Mouse (Mus musculus): Measurements from ENCODE around the gene Orc3. TPM values are rescaled to one million over a fixed set of nuclear protein-coding genes. Genes with fewer than 3 reads are reported as not detected.

Orc3 gene
- total RNA-seq, 1 experiment = 72.9 TPM

GRCm38 (mm10) chr4:34555604-34556003 lies 59.1 kb downstream of the Orc3 start:
- in situ Hi-C loops (cut with MboI; ENCODE audit: low sequenced_read_pairs in 2 of 2, unreplicated experiment in 2 of 2) = no loop called here
- Histone ChIP-seq H3K9me3 (ENCODE audit: control insufficient read depth, insufficient read depth, low read depth, low read length) (no peaks in the 10 kb centered on the region), H3K4me1 (ENCODE audit: control insufficient read depth in 2 of 2, insufficient read depth in 2 of 2, low read length in 2 of 2, poor library complexity in 1 of 2) (peaks cover 3 to 18% of the 10 kb centered on the region in 2 experiments), H3K36me3 (ENCODE audit: control insufficient read depth, insufficient read depth, low read length, poor library complexity, severe bottlenecking) (peaks cover 2% of the 10 kb centered on the region; the same call in 1 of the 2 replicates), H3K9ac (ENCODE audit: insufficient read depth, low read depth, low read length, poor library complexity, severe bottlenecking) (no peak overlapping the region), H3K4me3 (ENCODE audit: insufficient read depth in 1 of 2, low read depth in 1 of 2, low read length in 2 of 2, poor library complexity in 1 of 2, severe bottlenecking in 1 of 2) (no peak overlapping the region), H3K27ac (ENCODE audit: insufficient read depth, low read depth, low read length, poor library complexity, severe bottlenecking) (no peak overlapping the region)
- TF ChIP-seq ZNF384 (IDR thresholded peaks at IDR 0.05; ENCODE audit: low read depth, low read length) (no peak), HCFC1 (IDR thresholded peaks at IDR 0.05; ENCODE audit: borderline replicate concordance, insufficient read depth, low read length) (no peak), ZC3H11A (IDR thresholded peaks at IDR 0.05; ENCODE audit: borderline replicate concordance, low read depth, low read length) (no peak), MAFK (IDR thresholded peaks at IDR 0.05; ENCODE audit: insufficient read depth, low read depth, low read length) (no peak), CHD2 (IDR thresholded peaks at IDR 0.05; ENCODE audit: low read depth, low read length) (no peak)
- no peak for DNase-seq (ENCODE audit: low read depth, low spot score)

- no peak overlapping the region for H3K9ac ChIP-seq (ENCODE audit: insufficient read depth, low read depth, low read length, poor library complexity, severe bottlenecking)
- H3K4me1 ChIP-seq (ENCODE audit: control insufficient read depth in 2 of 2, insufficient read depth in 2 of 2, low read length in 2 of 2, poor library complexity in 1 of 2) = peaks cover 3 to 18% of the 10 kb centered on the region in 2 experiments
- DNase-seq (ENCODE audit: low read depth, low spot score) = no peak
- peaks cover 2% of the 10 kb centered on the region; the same call in 1 of the 2 replicates for H3K36me3 ChIP-seq (ENCODE audit: control insufficient read depth, insufficient read depth, low read length, poor library complexity, severe bottlenecking)
- no peak overlapping the region for H3K27ac ChIP-seq (ENCODE audit: insufficient read depth, low read depth, low read length, poor library complexity, severe bottlenecking)
- TF ChIP-seq ZNF384 (IDR thresholded peaks at IDR 0.05; ENCODE audit: low read depth, low read length) (no peak), ZC3H11A (IDR thresholded peaks at IDR 0.05; ENCODE audit: borderline replicate concordance, low read depth, low read length) (no peak), MAFK (IDR thresholded peaks at IDR 0.05; ENCODE audit: insufficient read depth, low read depth, low read length) (no peak), HCFC1 (IDR thresholded peaks at IDR 0.05; ENCODE audit: borderline replicate concordance, insufficient read depth, low read length) (no peak), CHD2 (IDR thresholded peaks at IDR 0.05; ENCODE audit: low read depth, low read length) (no peak)
- H3K9me3 ChIP-seq (ENCODE audit: control insufficient read depth, insufficient read depth, low read depth, low read length) = no peaks in the 10 kb centered on the region
- no peak overlapping the region for H3K4me3 ChIP-seq (ENCODE audit: insufficient read depth in 1 of 2, low read depth in 1 of 2, low read length in 2 of 2, poor library complexity in 1 of 2, severe bottlenecking in 1 of 2)
- in situ Hi-C loops (cut with MboI; ENCODE audit: low sequenced_read_pairs in 2 of 2, unreplicated experiment in 2 of 2) = no loop called here
Measured at GRCm38 (mm10) chr4:34554596-34554995, 60.1 kb downstream of the Orc3 start.

GRCm38 (mm10) chr4:34551966-34552365 lies 62.8 kb downstream of the Orc3 start:
- DNase-seq (ENCODE audit: low read depth, low spot score) = no peak
- TF ChIP-seq ZC3H11A (IDR thresholded peaks at IDR 0.05; ENCODE audit: borderline replicate concordance, low read depth, low read length) (no peak), ZNF384 (IDR thresholded peaks at IDR 0.05; ENCODE audit: low read depth, low read length) (no peak), HCFC1 (IDR thresholded peaks at IDR 0.05; ENCODE audit: borderline replicate concordance, insufficient read depth, low read length) (no peak), CHD2 (IDR thresholded peaks at IDR 0.05; ENCODE audit: low read depth, low read length) (no peak), MAFK (IDR thresholded peaks at IDR 0.05; ENCODE audit: insufficient read depth, low read depth, low read length) (no peak)
- H3K9me3 ChIP-seq (ENCODE audit: control insufficient read depth, insufficient read depth, low read depth, low read length) = no peaks in the 10 kb centered on the region
- H3K9ac ChIP-seq (ENCODE audit: insufficient read depth, low read depth, low read length, poor library complexity, severe bottlenecking) = no peak overlapping the region; the same call in 1 of the 2 replicates
- in situ Hi-C loops (cut with MboI; ENCODE audit: low sequenced_read_pairs in 2 of 2, unreplicated experiment in 2 of 2) = no loop called here
- peaks cover 3 to 6% of the 10 kb centered on the region in 2 experiments for H3K4me1 ChIP-seq (ENCODE audit: control insufficient read depth in 2 of 2, insufficient read depth in 2 of 2, low read length in 2 of 2, poor library complexity in 1 of 2)
- H3K4me3 ChIP-seq (ENCODE audit: insufficient read depth in 1 of 2, low read depth in 1 of 2, low read length in 2 of 2, poor library complexity in 1 of 2, severe bottlenecking in 1 of 2) = peak overlapping the region; percentile 88 to 95
- no peak overlapping the region for H3K27ac ChIP-seq (ENCODE audit: insufficient read depth, low read depth, low read length, poor library complexity, severe bottlenecking)
- peaks cover 2% of the 10 kb centered on the region; the same call in 1 of the 2 replicates for H3K36me3 ChIP-seq (ENCODE audit: control insufficient read depth, insufficient read depth, low read length, poor library complexity, severe bottlenecking)

GRCm38 (mm10) chr4:34551098-34551809 lies 63.5 kb downstream of the Orc3 start:
- H3K4me3 ChIP-seq (ENCODE audit: insufficient read depth in 1 of 2, low read depth in 1 of 2, low read length in 2 of 2, poor library complexity in 1 of 2, severe bottlenecking in 1 of 2) = peak overlapping the region; percentile 88 to 95
- in situ Hi-C loops (cut with MboI; ENCODE audit: low sequenced_read_pairs in 2 of 2, unreplicated experiment in 2 of 2) = no loop called here
- no peak for TF ChIP-seq MAFK (IDR thresholded peaks at IDR 0.05; ENCODE audit: insufficient read depth, low read depth, low read length)
- no peak for TF ChIP-seq CHD2 (IDR thresholded peaks at IDR 0.05; ENCODE audit: low read depth, low read length)
- no peak for TF ChIP-seq ZNF384 (IDR thresholded peaks at IDR 0.05; ENCODE audit: low read depth, low read length)

More at GRCm38 (mm10) chr4:34551098-34551809, 63.5 kb downstream of the Orc3 start:
- DNase-seq (ENCODE audit: low read depth, low spot score) = peak; percentile 47
- Histone ChIP-seq H3K27ac (ENCODE audit: insufficient read depth, low read depth, low read length, poor library complexity, severe bottlenecking) (peak overlapping the region; percentile 78), H3K4me1 (ENCODE audit: control insufficient read depth in 2 of 2, insufficient read depth in 2 of 2, low read length in 2 of 2, poor library complexity in 1 of 2) (peaks cover 3 to 6% of the 10 kb centered on the region in 2 experiments), H3K36me3 (ENCODE audit: control insufficient read depth, insufficient read depth, low read length, poor library complexity, severe bottlenecking) (peaks cover 2% of the 10 kb centered on the region; the same call in 1 of the 2 replicates), H3K9me3 (ENCODE audit: control insufficient read depth, insufficient read depth, low read depth, low read length) (no peaks in the 10 kb centered on the region), H3K9ac (ENCODE audit: insufficient read depth, low read depth, low read length, poor library complexity, severe bottlenecking) (peak overlapping the region; percentile 96)

Data from ES-E14 (cell line).